ENCODE assay signal across 9 mouse cellular contexts in genomic region chr8:105770609-105771008, GRCm38 (mm10). TPM values are rescaled to one million over a fixed set of nuclear protein-coding genes. Genes with fewer than 3 reads are reported as not detected.
DNase-seq lines count a peak whose midpoint lies in the region; ATAC-seq and TF ChIP-seq lines count a peak whose summit lies in the region.
"Had no signal": no experiment of that assay in that cellular context is flagged by ENCODE, and none has a peak within 500 bp of the region (broad histone marks: within the 10 kb centered on the region; RNA-seq: fewer than 3 reads in every experiment).

No protein-coding gene starts in this region.

- no peak for TF ChIP-seq POLR2A in testis, adult 2 months (IDR thresholded peaks at IDR 0.05; ENCODE audit: control insufficient read depth, low read depth, low read length)
- 0 out of 2 replicates have a peak, but pooled peaks have one; percentile 17 for TF ChIP-seq POLR2A in small intestine, adult 2 months (IDR thresholded peaks at IDR 0.05; ENCODE audit: low read depth, low read length)

- DNase-seq in forebrain, embryonic 10.5 days (ENCODE audit: extremely low spot score, low spot score), result peak; percentile 28
- no peak for DNase-seq in testis, postnatal 14 days (ENCODE audit: low spot score)
- peak; percentile 65 for DNase-seq in induced T-regulatory cell, adult 2 months (ENCODE audit: low read depth)
- no peak for DNase-seq in layer of hippocampus, adult 18-20 months (ENCODE audit: low spot score in 2 of 2)
- DNase-seq in layer of hippocampus, adult 9-11 months, result no peak

- no peaks in the 10 kb centered on the region for H3K9me3 ChIP-seq in forebrain, embryonic 10.5 days
- H3K9me3 ChIP-seq in forebrain, embryonic 16.5 days (ENCODE audit: control insufficient read depth, low read length), result no peaks in the 10 kb centered on the region

- peak; percentile 47; the same call in 1 of the 2 replicates for TF ChIP-seq CTCF in testis, adult 2 months (IDR thresholded peaks at IDR 0.05; ENCODE audit: control insufficient read depth, insufficient read depth, insufficient replicate concordance, low read depth, low read length)
- TF ChIP-seq CTCF in small intestine, adult 2 months (IDR thresholded peaks at IDR 0.05; ENCODE audit: extremely low read depth, insufficient read length, insufficient replicate concordance, low read depth, low read length), result peak; percentile 70; the same call in 1 of the 2 replicates

- no peaks in the 10 kb centered on the region for H3K4me1 ChIP-seq in forebrain, embryonic 10.5 days
- no peaks in the 10 kb centered on the region for H3K4me1 ChIP-seq in forebrain, embryonic 16.5 days (replicated peaks; ENCODE audit: control insufficient read depth, insufficient read depth, low read length)
- no peaks in the 10 kb centered on the region for H3K4me1 ChIP-seq in testis, adult 2 months (ENCODE audit: control insufficient read depth, insufficient read depth, low read length)
- H3K4me1 ChIP-seq in small intestine, adult 2 months (ENCODE audit: control insufficient read depth, insufficient read depth, insufficient read length, low read length), result no peaks in the 10 kb centered on the region

- peaks cover 80% of the 10 kb centered on the region for H3K36me3 ChIP-seq in forebrain, embryonic 10.5 days (replicated peaks)
- H3K36me3 ChIP-seq in forebrain, embryonic 16.5 days (ENCODE audit: control insufficient read depth, insufficient read depth), result peaks cover 29% of the 10 kb centered on the region
- peaks cover 2% of the 10 kb centered on the region for H3K36me3 ChIP-seq in testis, adult 2 months (ENCODE audit: control insufficient read depth, insufficient read depth, low read length)
- H3K36me3 ChIP-seq in small intestine, adult 2 months (ENCODE audit: control insufficient read depth, insufficient read depth, low read length), result peaks cover 55% of the 10 kb centered on the region

- H3K9ac ChIP-seq in forebrain, embryonic 16.5 days (replicated peaks; ENCODE audit: low read depth, low read length), result no peak overlapping the region

- no peak overlapping the region for H3K4me3 ChIP-seq in forebrain, embryonic 10.5 days
- no peak overlapping the region for H3K4me3 ChIP-seq in forebrain, embryonic 16.5 days (replicated peaks; ENCODE audit: low read length)
- H3K4me3 ChIP-seq in testis, adult 2 months (ENCODE audit: control insufficient read depth, low read depth, low read length), result no peak overlapping the region
- no peak overlapping the region for H3K4me3 ChIP-seq in small intestine, adult 2 months (ENCODE audit: low read depth, low read length)

- H3K4me2 ChIP-seq in forebrain, embryonic 16.5 days (ENCODE audit: low read length), result no peak overlapping the region

- no peak for ATAC-seq in forebrain, embryonic 16.5 days

- 90% methylated on average over 1 of the region's 1 CpGs for WGBS in forebrain, embryonic 10.5 days
- 75% methylated on average over 1 of the region's 1 CpGs for WGBS in forebrain, embryonic 16.5 days
- 86% methylated on average over 1 of the region's 1 CpGs for WGBS in small intestine, adult 2 months

- H3K27me3 ChIP-seq in forebrain, embryonic 10.5 days (ENCODE audit: poor library complexity, severe bottlenecking), result no peaks in the 10 kb centered on the region
- no peaks in the 10 kb centered on the region for H3K27me3 ChIP-seq in forebrain, embryonic 16.5 days (replicated peaks; ENCODE audit: control insufficient read depth, insufficient read depth, low read length)
- no peaks in the 10 kb centered on the region for H3K27me3 ChIP-seq in testis, adult 2 months (ENCODE audit: control insufficient read depth, insufficient read depth, low read length)
- H3K27me3 ChIP-seq in small intestine, adult 2 months (ENCODE audit: control insufficient read depth, insufficient read depth, low read length), result no peaks in the 10 kb centered on the region

- H3K27ac ChIP-seq in forebrain, embryonic 10.5 days, result no peak overlapping the region
- no peak overlapping the region for H3K27ac ChIP-seq in forebrain, embryonic 16.5 days (ENCODE audit: low read length)
- no peak overlapping the region for H3K27ac ChIP-seq in testis, adult 2 months (ENCODE audit: control insufficient read depth, insufficient read depth, low read depth, low read length)
- H3K27ac ChIP-seq in small intestine, adult 2 months (ENCODE audit: insufficient read depth, low read depth, low read length), result no peak overlapping the region

RNA-seq across cellular contexts. Expression of gene Gfod2, which starts 12.1 kb away (rescaled TPM):
- 32.7 and 38.3 TPM in 2 replicates for polyA plus RNA-seq in forebrain, embryonic 10.5 days (2016; fragmentation: Nextera tagmentation; extraction: Ambion mirVana)
- polyA plus RNA-seq in forebrain, embryonic 16.5 days (2015; fragmentation: Nextera tagmentation; extraction: Ambion mirVana), result 74.2 and 83.3 TPM in 2 replicates
- 2.5 and 3.3 TPM in 2 replicates for polyA plus RNA-seq in testis, adult 2 months (2012; rRNA removed)
- polyA plus RNA-seq in small intestine, adult 2 months (2012; rRNA removed), result 4.9 and 8.3 TPM in 2 replicates
- total RNA-seq in layer of hippocampus, adult 18-20 months (2021), result 10 to 100 TPM; 19.0 to 23.3 TPM

RNA-seq across cellular contexts. Expression of gene Ranbp10, which starts 56.5 kb away (rescaled TPM):
- polyA plus RNA-seq in forebrain, embryonic 10.5 days (2016; fragmentation: Nextera tagmentation; extraction: Ambion mirVana), result 9.5 and 11.1 TPM in 2 replicates
- 11.3 and 13.1 TPM in 2 replicates for polyA plus RNA-seq in forebrain, embryonic 16.5 days (2015; fragmentation: Nextera tagmentation; extraction: Ambion mirVana)
- 48.4 and 50.2 TPM in 2 replicates for polyA plus RNA-seq in testis, adult 2 months (2012; rRNA removed)
- polyA plus RNA-seq in small intestine, adult 2 months (2012; rRNA removed), result 9.5 and 15.3 TPM in 2 replicates
- total RNA-seq in layer of hippocampus, adult 18-20 months (2021), result 10 to 100 TPM; 24.7 to 25.7 TPM

RNA-seq across cellular contexts. Expression of gene Tsnaxip1, which starts 56.9 kb away (rescaled TPM):
- polyA plus RNA-seq in forebrain, embryonic 10.5 days (2016; fragmentation: Nextera tagmentation; extraction: Ambion mirVana), result 0.06 and 0.07 TPM in 2 replicates
- polyA plus RNA-seq in forebrain, embryonic 16.5 days (2015; fragmentation: Nextera tagmentation; extraction: Ambion mirVana), result 0.67 and 0.93 TPM in 2 replicates
- polyA plus RNA-seq in testis, adult 2 months (2012; rRNA removed), result 130 and 137 TPM in 2 replicates
- polyA plus RNA-seq in small intestine, adult 2 months (2012; rRNA removed), result not detected in 2 replicates
- under 1 TPM in 1 of 2 experiments, not detected in 1; 0.25 TPM for total RNA-seq in layer of hippocampus, adult 18-20 months (2021)
- polyA plus RNA-seq: heart, embryonic 14.5 days had no signal

Comparison
In these comparisons a context has a peak if more than half of its experiments do, and no peak if none do; other contexts are left out.
1. DNase-seq: peak in forebrain, embryonic 10.5 days (single experiment) and induced T-regulatory cell, adult 2 months (single experiment); none in testis, postnatal 14 days (single experiment), layer of hippocampus, adult 18-20 months (0 of 2) and layer of hippocampus, adult 9-11 months (single experiment).
2. RNA of gene Tsnaxip1, which starts 56.9 kb away (polyA plus RNA-seq): 130 to 137 TPM in testis, adult 2 months; 0.67 to 0.93 TPM in forebrain, embryonic 16.5 days, 0.06 to 0.07 TPM in forebrain, embryonic 10.5 days and not detected in small intestine, adult 2 months; every median in the first group is over 10 times any median in the second.